Mouse (Mus musculus) neural tube, embryonic 14.5 days (tissue): ENCODE results near the gene Rad23b. TPM values are rescaled to one million over a fixed set of nuclear protein-coding genes. Genes with fewer than 3 reads are reported as not detected.

Experiments used
- ATAC-seq: fragments of 200-750 bp; cut with Nextera tagmentation; 2 replicates; pipeline ENCODE4 v1.8.0; 2017; ENCODE audit warnings: low read depth, mild to moderate bottlenecking, moderate TSS enrichment, moderate library complexity
- H3K27ac ChIP-seq: fragments of 300-500 bp; sonication (generic); 2 replicates; pipeline ENCODE4 v1.5.1; 2014; ENCODE audit warnings: low read depth, mild to moderate bottlenecking, control low read depth, low read length, moderate library complexity, mixed read lengths
- H3K27me3 ChIP-seq: fragments of 300-500 bp; sonication (generic); 2 replicates; pipeline ENCODE4 v1.6.1; 2014; ENCODE audit warnings: low read length; ENCODE audit not compliant: control insufficient read depth, insufficient read depth
- H3K36me3 ChIP-seq: fragments of 300-500 bp; sonication (generic); 2 replicates; pipeline ENCODE4 v1.6.1; 2014; ENCODE audit warnings: low read length, mixed read lengths; ENCODE audit not compliant: control insufficient read depth, insufficient read depth
- H3K4me1 ChIP-seq: fragments of 300-500 bp; sonication (generic); 2 replicates; pipeline ENCODE4 v1.6.1; 2014; ENCODE audit warnings: low read length; ENCODE audit not compliant: control insufficient read depth, insufficient read depth
- H3K4me2 ChIP-seq: fragments of 300-500 bp; sonication (generic); 2 replicates; pipeline ENCODE4 v1.6.1; 2014; ENCODE audit warnings: mild to moderate bottlenecking, low read depth, low read length, control low read depth
- H3K4me3 ChIP-seq: fragments of 300-500 bp; sonication (generic); 2 replicates; pipeline ENCODE4 v1.5.1; 2014; ENCODE audit warnings: low read depth, low read length, control low read depth, mixed read lengths
- H3K9ac ChIP-seq: fragments of 300-500 bp; sonication (generic); replicated peaks from 2 replicates; pipeline ENCODE4 v1.6.1; 2014; ENCODE audit warnings: low read depth, mild to moderate bottlenecking, control low read depth, low read length, mixed read lengths
- H3K9me3 ChIP-seq: fragments of 300-500 bp; sonication (generic); 2 replicates; pipeline ENCODE4 v1.6.1; 2016; ENCODE audit warnings: low read length; ENCODE audit not compliant: control insufficient read depth
- WGBS: fragments of 180-500 bp; shearing (Covaris S2); extraction: QIAGEN DNeasy Blood & Tissue Kit; methylation state at CpG from one replicate; pipeline ENCODE4 v1.1.7; 2014; 5-methylcytosine and 5-hydroxymethylcytosine counted together
- polyA plus RNA-seq: library from polyadenylated mRNA; unstranded; fragments of >200 nt; fragmentation: Nextera tagmentation; extraction: Ambion mirVana; gene quantifications from 2 replicates; pipeline ENCODE4 v1.2.1, GENCODE M21; 2014

Gene Rad23b
- polyA plus RNA-seq, 1 experiment from 2014 or later = 88.9 TPM

DNA sequence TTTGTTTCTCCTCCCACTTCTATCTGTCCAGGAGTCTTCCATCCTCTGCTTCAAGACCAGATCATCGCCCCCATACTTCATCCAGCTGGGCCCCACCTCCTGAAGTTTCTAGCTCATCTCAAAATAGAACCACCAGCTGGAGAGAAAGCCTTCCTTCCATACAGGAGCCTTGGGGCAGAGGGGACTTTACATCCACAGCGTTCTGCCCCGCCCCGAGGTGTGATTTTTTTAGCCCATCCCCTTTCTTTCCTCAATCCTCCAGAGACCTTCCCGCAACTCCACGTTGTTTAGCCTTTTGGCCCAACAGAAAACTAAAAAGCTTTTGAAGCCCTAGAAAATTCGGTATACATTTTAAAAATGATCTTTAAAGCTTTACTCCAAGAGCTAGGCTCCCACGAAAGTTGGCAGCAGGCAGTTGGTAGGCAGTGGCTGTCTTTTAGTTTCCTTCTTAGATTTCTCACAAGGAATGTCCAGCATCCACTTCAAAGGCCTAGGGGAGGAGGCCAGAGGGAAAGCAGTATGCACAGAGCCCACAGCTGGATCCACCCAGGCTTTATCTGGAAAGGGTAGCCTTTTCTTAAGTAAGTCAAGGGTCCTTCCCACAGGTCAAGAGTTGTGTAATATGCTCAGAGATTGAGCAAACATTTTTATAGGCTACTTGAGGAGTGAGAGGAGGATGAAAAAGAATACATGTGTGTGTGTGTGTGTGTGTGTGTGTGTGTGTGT, 20.1 kb upstream of the Rad23b start:
- Histone ChIP-seq H3K27ac (no peak overlapping the region), H3K4me3 (no peak overlapping the region), H3K9me3 (no peaks in the 10 kb centered on the region), H3K9ac (no peak overlapping the region), H3K4me1 (no peaks in the 10 kb centered on the region), H3K36me3 (no peaks in the 10 kb centered on the region), H3K4me2 (no peak overlapping the region), H3K27me3 (no peaks in the 10 kb centered on the region)
- ATAC-seq = no peak
- 75% methylated on average over 8 of the region's 8 CpGs for WGBS

DNA sequence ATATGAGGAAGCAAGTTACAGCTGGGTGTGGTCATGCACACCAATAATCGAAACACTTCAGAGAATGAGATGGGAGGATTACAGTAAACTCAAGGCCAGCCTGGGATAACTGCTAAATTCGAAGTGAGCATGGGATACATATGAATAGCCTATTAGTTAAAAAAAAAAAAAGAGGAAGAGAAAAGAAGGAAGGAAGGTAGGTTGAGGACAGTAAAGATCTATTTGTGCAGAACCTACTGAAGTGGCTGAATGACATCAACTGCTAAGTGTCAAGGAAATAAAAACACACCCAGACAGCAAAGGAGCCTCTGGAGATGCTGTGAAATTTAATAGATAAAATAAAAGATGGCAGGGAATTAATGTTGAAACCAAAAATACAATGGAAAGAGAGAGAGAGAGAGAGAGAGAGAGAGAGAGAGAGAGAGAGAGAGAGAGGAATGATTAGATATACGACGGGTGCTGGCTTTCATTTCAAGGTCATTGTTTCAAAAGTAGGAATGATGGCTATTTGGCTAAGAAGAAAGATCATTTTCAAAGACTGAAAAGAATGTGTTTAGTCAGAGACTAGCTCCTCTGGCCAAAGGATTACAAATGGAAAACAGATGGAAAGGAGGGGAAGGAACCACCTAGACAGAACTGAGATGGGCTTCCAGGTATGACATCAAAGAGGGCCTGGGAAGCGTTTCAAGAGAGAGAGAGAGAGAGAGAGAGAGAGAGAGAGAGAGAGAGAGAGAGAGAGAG, 14.6 kb upstream of the Rad23b start:
- WGBS = 88% methylated on average over 5 of the region's 5 CpGs
- H3K4me1 ChIP-seq = no peaks in the 10 kb centered on the region

DNA sequence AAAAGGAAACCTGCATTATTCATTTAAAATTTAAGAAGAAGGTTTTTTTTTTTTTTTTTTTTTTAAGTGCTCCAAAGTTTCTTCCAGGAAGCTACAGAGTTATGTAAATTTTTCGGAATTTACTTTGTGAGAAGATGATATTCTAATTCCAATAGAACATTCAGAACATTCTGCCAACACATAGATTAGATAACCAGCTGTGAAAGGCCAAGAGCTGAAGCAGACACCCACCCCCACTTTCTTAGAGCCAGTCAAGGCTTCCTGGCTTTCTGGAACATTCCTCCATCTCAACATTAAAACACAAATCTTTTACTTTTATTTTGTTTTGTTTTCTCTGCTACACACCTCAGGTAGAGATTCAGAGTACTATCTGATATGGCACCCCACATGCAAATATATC, 10.9 kb upstream of the Rad23b start:
- ATAC-seq = no peak
- Histone ChIP-seq H3K27ac (no peak overlapping the region), H3K4me2 (no peak overlapping the region), H3K9ac (no peak overlapping the region), H3K9me3 (no peaks in the 10 kb centered on the region), H3K4me1 (no peaks in the 10 kb centered on the region), H3K36me3 (no peaks in the 10 kb centered on the region), H3K4me3 (no peak overlapping the region), H3K27me3 (no peaks in the 10 kb centered on the region)
- 78% methylated on average over 1 of the region's 1 CpGs for WGBS

More for the DNA sequence above, 14.6 kb upstream of the Rad23b start:
- Histone ChIP-seq H3K27ac (no peak overlapping the region), H3K4me2 (no peak overlapping the region), H3K27me3 (no peaks in the 10 kb centered on the region), H3K36me3 (no peaks in the 10 kb centered on the region), H3K9me3 (no peaks in the 10 kb centered on the region), H3K4me3 (no peak overlapping the region), H3K9ac (no peak overlapping the region)
- no peak for ATAC-seq

DNA sequence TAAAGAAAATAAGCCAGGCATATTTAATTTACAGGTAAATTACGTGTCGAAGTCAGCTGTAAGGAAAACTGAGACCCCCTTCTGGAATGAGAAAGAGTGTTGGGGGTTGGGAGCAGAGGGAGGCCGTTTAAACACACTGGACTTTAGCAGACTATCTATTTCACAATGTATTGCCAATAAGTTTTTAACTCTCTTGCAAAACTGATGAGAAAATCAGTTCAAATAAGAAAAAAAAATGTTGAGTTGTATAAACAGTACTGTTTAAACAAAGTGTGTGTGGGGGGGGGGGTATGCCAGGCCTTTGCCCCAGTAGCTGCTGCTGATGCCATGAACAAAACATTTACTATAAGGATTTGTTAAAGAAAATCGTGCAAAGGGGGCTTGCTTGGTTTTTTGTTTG, 10.5 kb upstream of the Rad23b start:
- H3K9ac ChIP-seq = no peak overlapping the region
- no peak overlapping the region for H3K4me3 ChIP-seq
- no peaks in the 10 kb centered on the region for H3K27me3 ChIP-seq
- no peaks in the 10 kb centered on the region for H3K9me3 ChIP-seq
- 81% methylated on average over 4 of the region's 4 CpGs for WGBS
- ATAC-seq = no peak
- H3K4me1 ChIP-seq = no peaks in the 10 kb centered on the region
- no peak overlapping the region for H3K27ac ChIP-seq
- no peaks in the 10 kb centered on the region for H3K36me3 ChIP-seq
- H3K4me2 ChIP-seq = no peak overlapping the region

DNA sequence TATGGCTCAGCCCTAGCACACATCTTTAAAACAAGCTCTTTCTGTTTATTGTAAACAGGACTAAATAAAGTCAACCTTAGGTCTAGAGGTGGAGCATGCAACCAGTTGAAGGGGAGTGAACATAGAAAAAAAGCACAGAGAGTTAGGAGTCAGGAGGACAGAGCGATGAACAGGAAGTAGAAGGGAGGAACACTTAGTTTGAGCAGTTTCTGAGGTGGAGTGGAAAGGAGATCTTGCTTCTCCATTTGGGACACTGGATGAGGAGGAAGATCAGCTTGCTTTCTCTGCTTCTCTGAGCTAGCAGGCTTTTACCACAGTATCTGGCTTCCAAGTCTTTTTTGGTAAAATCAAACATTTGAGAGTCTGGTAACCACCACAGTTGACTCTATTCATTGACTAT, 8.0 kb upstream of the Rad23b start:
- 97% methylated on average over 1 of the region's 1 CpGs for WGBS
- Histone ChIP-seq H3K27me3 (no peaks in the 10 kb centered on the region), H3K36me3 (no peaks in the 10 kb centered on the region), H3K4me3 (no peak overlapping the region), H3K4me2 (no peak overlapping the region), H3K27ac (no peak overlapping the region), H3K9ac (no peak overlapping the region), H3K9me3 (no peaks in the 10 kb centered on the region), H3K4me1 (no peaks in the 10 kb centered on the region)
- ATAC-seq = no peak

DNA sequence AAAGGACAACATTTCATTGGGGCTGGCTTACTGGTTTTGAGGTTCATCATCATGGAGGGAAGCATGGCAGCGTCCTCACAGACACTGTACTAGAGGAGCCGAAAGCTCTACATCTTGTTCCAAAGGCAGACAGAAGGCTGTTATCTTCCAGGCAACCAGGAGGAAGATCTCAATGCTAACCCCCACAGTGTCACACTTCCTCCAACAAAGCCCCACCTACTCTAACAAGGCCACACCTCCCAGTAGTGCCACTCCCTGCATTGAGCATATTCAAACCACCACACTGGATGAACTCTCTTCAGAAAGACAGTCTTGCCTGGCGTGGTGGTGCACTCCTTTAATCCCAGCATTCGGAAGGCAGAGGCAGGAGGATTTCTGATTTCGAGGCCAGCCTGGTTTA, 7.2 kb upstream of the Rad23b start:
- no peaks in the 10 kb centered on the region for H3K4me1 ChIP-seq
- H3K36me3 ChIP-seq = no peaks in the 10 kb centered on the region
- H3K27ac ChIP-seq = no peak overlapping the region
- no peaks in the 10 kb centered on the region for H3K9me3 ChIP-seq
- WGBS = 98% methylated on average over 5 of the region's 5 CpGs
- ATAC-seq = no peak
- H3K27me3 ChIP-seq = no peaks in the 10 kb centered on the region
- H3K4me2 ChIP-seq = no peak overlapping the region
- no peak overlapping the region for H3K9ac ChIP-seq
- no peak overlapping the region for H3K4me3 ChIP-seq

DNA sequence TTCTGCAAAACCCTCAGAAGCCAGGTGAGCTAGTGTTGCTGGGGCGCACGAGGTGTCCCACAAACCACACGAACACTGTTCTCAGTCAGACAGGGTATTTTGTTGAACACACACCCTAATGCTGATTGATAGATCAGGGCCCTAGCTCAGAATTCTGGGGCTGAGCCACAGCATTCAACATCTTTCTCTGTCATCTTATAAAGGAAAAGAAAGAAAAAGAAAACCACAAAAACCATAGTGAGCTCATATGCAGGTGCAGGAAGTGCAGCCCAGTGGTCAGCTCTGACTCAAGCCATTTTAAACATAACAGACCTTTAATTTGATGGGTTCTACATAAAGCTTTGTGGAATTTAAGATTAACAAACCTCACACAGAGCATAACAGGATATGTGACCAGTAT, 6.6 kb upstream of the Rad23b start:
- Histone ChIP-seq H3K9me3 (no peaks in the 10 kb centered on the region), H3K4me3 (no peak overlapping the region), H3K4me1 (peaks cover under 1% of the 10 kb centered on the region; the same call in 1 of the 2 replicates), H3K4me2 (no peak overlapping the region), H3K27me3 (no peaks in the 10 kb centered on the region), H3K9ac (no peak overlapping the region), H3K27ac (no peak overlapping the region), H3K36me3 (no peaks in the 10 kb centered on the region)
- WGBS = 95% methylated on average over 3 of the region's 3 CpGs
- ATAC-seq = no peak

DNA sequence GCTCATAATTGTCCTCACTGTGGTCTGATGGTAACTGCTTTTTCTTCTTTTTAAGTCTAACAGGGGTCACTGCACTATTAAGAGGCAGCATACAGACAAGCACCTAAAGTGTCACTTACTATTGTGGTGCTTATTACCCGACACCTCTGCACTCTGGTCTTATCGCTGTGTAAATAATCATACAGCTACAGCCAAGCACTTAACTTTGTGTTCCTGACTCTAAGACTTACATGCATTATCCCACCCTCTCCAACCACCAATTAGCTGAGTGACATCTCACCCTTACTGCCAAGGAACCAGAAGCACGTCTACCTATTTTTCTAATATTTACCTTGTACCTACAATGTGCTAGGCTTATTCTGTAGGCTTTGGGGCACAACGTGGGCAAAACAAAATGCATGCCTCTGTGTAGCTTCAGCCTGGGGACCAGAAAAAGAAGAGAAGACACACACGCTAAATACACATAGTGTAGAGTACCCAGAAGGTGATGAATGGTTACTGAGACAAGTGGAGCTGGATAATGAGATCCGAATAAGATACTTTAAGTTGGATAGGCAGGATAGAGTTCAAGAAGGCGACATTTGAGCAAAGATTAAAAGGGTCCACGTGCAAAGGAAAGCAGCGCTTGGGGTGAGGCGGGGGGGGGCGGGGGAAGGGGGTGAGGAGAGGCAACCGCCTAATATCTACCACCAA, 938 bp upstream of the Rad23b start:
- 8% methylated on average over 12 of the region's 12 CpGs for WGBS
- Histone ChIP-seq H3K4me3 (peak overlapping the region; percentile 100), H3K27ac (peak overlapping the region; percentile 85), H3K36me3 (no peaks in the 10 kb centered on the region), H3K4me2 (peak overlapping the region; percentile 53), H3K27me3 (no peaks in the 10 kb centered on the region), H3K9ac (peak overlapping the region; percentile 54), H3K4me1 (peaks cover 13% of the 10 kb centered on the region), H3K9me3 (no peaks in the 10 kb centered on the region)
- ATAC-seq = peak; percentile 3
